Mouse (Mus musculus) CD4-positive, CD25-positive, alpha-beta regulatory T cell, adult 4 months (primary cell): ENCODE measurements around the gene Mast3. TPM values are rescaled to one million over a fixed set of nuclear protein-coding genes. Genes with fewer than 3 reads are reported as not detected.
"Not testable (repeated sequence)": the region's sequence is repeated elsewhere in the genome, so short reads cannot be mapped to it uniquely, and the experiment has no call there.

Source experiments
- ATAC-seq: one replicate; pipeline ENCODE4 v1.8.0; 2017
- polyA plus RNA-seq, 2 experiments: library from polyadenylated mRNA; unstranded; fragments of 100-300 nt; shearing (Covaris generic); gene quantifications; one replicate each; pipeline ENCODE4 v1.2.1; 2017

Mast3 gene
- polyA plus RNA-seq, 2 experiments from 2014 or later = 15.1 to 17.5 TPM

GRCm38 (mm10) chr8:70833520-70833919 is 28.7 kb upstream of the Mast3 start:
- no peak for ATAC-seq

DNA sequence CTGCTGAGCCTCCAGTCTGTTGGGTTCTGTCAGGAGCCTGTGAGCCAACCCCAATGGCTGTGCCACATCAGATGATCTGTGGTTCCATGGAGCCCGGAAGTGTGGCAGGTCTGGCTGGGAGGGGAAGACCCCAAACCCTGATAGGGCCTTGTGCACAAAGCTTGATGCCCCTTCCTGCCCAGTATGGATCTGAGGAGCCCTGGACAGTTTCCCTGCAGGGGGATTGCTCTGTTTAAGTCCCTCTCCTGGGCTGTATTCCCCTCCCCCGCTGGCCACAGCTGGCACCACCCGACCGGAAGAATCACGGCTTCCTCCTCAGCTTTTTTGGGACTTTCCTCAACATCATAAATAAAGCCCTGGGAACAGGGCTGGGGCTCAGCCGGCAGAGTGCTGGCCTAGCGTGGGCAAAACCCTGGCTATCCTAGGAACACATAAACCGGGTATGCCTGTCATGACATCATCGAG is 28.2 kb upstream of the Mast3 start:
- peak; percentile 90 for ATAC-seq

DNA sequence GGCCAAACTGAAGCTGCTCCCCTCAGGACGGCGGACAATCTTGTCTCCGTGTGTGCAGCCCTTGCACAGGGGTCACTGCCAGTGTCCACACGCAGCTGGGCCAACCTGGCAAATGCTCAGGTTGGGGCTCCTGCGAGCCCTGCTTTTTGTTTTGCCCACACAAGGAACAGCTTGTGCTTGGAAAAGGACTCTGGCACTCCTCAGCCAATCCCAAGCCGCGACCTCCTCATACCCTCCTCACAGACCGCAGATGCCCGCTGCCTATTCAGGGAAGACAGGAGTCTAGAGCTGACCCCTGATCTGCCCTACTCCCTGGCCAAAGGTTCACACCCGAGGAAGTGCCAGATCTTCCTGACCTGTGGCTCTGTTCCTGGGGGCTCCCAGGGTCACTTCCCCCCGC is 27.5 kb upstream of the Mast3 start:
- ATAC-seq = no peak

- no peak for ATAC-seq
Observed at GRCm38 (mm10) chr8:70831517-70831916, 26.7 kb upstream of the Mast3 start.

DNA sequence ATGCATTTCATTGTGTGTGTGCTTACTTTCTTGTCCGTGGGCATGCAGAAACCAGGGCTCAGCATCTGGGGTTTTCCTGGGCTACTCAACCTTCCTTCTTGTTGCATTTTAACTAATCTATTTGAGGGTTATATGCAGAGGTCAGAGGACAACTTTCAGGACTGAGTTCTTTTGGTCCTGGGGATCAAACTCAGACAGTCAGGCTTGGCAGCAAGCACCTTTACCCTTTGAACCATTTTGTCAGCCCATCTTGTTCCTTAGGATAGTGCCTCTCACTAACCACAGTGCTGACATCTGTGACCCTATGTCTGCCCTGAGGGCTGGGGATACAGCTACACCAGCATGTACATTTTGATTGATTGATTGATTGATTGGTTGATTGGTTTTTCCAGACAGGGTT is 22.9 kb upstream of the Mast3 start:
- no peak for ATAC-seq

DNA sequence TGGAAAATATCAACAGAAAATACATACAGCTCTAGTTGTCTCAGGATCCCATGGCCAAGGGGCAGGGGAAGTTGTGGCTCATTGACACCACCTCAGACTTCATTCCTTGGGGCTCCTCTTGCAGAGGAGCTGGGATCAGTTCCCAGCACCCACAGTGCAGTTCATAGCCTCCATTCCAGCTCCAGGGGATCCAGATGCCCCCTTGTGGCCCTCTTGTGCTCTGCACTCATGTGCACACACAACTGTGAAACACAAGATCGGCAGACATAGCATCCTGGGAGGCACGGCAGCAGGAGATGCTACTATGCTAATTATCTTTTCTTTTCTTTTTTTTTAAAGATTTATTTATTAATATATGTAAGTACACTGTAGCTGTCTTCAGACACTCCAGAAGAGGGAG is 22.2 kb upstream of the Mast3 start:
- ATAC-seq = no peak

GRCm38 (mm10) chr8:70825816-70826215 is 21.0 kb upstream of the Mast3 start:
- ATAC-seq = no peak

DNA sequence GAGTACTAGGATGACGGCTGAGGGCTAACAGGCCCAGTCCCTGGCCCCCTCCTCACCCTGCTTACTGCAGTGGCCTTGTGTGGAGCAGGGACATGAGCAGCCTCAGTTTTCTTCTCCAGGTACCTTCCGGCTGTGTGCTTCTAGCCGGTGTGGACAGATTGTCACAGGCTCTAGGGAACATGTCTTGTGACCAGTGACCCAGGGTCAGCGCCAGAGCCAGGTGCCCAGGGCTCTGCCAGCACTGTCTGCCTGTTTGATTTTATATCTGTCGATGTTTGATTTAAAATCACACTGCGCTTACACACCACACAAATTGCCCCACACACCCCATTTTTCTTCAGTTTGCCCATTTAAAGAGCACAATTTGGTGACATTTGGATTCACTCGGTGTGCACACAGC is 18.9 kb upstream of the Mast3 start:
- ATAC-seq = no peak

GRCm38 (mm10) chr8:70822594-70822993 is 17.7 kb upstream of the Mast3 start:
- not testable (repeated sequence) for ATAC-seq

DNA sequence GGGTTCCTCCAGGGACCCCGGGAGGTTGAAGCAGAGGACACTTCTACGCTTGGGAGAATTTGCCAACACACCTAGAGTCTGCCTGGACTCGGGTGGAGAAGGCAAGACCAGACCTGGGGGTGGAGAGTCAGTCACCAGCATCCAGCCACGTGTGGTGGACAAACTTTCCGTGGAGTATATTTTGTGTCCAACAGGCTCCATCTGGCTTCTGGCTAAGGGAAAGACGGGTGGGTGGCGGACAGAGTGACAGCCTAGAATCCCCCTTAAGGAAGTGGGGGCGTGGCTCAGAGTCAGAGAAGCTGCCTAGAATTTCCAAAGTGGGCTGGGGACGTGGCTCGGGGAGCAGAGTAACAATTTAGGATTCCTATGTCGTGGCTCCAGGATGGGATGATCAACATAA is 17.1 kb upstream of the Mast3 start:
- no peak for ATAC-seq

GRCm38 (mm10) chr8:70821399-70821962 is 16.6 kb upstream of the Mast3 start:
- ATAC-seq = peak; percentile 79

GRCm38 (mm10) chr8:70820101-70820935 is 15.5 kb upstream of the Mast3 start:
- no peak for ATAC-seq

DNA sequence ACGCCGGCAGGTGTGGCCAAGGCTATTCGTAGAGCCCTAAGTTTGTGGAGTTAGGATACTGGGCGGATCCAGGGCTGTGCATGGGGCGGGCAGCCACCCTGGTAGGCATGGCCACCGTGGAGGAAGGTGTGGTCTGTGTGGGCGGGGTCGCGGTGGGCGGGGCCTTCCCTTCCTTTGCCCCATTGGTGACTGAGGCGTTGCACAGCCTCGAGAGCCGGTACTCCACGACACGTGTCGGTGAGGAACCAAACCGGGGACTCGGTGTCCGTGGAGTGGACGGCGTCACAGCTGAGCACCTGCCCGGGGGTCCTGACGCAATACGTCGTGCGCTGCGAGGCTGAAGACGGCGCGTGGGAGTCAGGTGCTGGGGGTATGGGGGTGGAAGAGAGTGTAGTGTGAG is 11.8 kb upstream of the Mast3 start:
- no peak for ATAC-seq

GRCm38 (mm10) chr8:70812885-70813284 is 8.0 kb upstream of the Mast3 start:
- no peak for ATAC-seq

DNA sequence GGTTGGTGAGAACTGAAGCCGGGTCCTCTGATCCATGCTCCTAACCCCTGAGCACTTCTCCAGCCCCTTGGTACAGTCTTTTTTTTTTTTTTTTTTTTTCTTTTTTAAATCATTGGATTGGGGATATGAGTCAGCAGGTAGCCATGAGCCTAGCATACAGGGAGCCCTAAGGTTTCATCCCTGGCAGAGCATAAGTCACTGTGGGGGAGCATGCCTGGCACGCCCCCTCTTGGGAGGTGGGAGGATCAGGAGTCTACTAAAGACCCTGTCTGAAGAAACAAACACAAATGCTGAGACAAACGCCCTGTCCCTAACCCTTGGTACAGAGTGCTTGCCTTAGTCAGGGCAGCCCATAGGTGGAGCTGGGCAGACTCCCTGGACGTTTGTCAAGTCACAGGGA is 7.2 kb upstream of the Mast3 start:
- no peak for ATAC-seq

DNA sequence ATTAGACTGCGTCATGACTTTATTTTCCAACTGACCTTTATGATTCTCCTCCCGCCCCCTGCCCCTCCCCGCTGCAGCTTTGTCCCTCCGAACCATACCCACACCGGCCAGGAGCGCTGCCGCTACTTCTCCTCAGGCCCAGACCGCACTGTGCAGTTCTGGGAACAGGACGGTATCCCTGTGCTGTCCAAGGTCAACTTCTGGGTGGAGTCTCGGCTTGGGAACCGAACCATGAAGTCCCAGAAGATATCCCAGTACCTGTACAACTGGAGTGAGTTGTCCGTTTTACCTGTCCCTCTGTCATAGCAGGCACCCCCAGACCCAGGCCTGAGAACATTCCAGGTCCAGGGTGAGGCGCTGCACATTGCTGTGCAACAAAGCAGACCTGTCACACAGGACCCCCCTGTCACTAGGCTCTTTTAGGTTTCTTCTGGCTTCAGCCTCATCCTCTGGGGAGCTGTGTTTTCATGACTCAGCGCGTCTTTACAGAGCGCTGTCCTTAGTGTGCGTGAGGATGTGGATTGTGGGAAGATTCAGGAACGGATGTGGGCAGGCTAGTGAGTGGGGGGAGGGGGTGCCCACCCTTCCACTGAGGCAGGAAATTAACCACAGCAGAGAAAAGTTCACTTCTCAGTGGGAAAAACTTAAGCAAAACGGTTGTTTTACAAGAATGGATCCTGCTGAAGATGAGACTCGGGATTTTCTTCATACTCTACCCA is 6.3 kb upstream of the Mast3 start:
- ATAC-seq = peak; percentile 24

DNA sequence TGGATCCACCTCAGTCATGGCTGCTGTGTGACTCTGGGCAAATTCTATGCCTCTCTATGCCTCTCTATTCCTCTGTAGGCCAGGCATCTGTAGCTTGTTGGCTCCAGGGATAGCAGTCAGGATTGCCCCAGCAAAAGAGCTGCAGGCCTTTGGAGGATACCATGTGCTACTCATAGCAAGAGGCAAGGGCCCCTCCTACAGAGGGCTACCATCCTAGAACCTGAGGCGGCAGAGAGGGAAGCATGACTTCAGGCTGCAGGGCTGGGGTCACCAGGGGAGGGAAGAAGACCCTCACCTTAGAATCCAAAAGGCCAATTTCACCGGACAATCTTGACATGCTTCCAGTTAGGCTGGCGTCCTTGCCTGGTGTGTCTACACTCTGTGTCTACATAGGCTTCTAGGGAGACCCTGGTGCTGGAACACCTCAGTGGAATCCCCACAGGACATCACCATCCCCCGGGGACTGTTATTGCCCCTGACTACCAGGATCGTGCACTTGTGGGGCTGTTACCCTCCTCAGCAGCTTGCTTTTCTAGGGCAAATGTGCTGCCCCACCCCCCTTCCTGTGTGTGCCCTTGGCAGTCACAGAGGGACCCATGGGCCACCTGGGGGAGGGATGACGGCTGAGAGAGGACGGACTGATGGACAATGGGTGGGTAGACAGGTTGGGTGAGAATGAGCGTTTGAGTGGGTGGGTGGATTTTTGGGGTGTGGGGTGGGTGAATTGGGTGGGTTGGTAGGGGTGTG is 4.3 kb upstream of the Mast3 start:
- no peak for ATAC-seq

DNA sequence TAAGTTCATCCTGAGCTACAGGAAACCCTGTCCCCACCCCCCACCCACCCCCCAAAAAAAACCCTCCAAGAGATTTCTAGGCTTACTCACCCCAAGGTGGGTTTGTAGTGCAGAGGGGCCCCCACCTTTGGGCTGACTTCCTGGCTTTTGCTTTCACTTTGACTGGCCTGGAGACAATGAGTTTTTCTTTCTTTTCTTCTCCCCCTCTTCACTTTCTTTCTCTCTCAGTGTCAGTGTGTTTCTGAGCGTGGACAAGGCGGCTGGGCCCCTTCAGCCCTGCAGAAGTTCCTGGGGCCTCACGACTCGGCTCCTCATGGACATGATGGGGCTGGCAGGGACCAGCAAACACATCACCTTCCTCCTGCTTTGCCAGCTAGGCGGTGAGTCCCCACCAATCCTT is 3.4 kb upstream of the Mast3 start, which contains the start of gene Il12rb1:
TSS of gene Il12rb1 (plus strand) at position 211 of the 400 bp plus-strand sequence.
- peak; percentile 70 for ATAC-seq

DNA sequence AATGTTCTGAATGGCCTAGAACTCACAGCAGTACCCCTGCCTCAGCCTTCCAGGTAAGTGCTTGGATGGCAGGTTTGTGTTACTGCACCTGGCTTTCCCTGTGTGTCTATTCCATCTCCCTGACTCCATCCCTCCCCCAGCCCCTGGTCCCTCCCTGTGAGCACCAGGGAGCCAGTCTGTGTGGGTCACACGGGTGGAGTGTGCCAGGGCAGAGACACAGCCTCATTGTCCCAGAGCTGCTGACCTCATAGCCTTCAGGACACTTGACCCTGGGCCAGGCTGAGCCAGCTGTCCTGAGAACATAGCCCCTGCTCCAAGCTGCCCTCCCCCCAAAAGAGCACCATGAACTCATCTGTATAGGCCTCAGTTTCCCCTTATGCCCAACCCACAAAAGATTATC is 2.5 kb upstream of the Mast3 start:
- no peak for ATAC-seq

GRCm38 (mm10) chr8:70806541-70806940 is 1.7 kb upstream of the Mast3 start:
- peak; percentile 55 for ATAC-seq

- no peak for ATAC-seq
Observed at GRCm38 (mm10) chr8:70803761-70804480, 933 bp downstream of the Mast3 start.
